Mouse (Mus musculus): ENCODE data around the gene Psapl1.

GRCm38 (mm10) chr5:36188310-36188709 is 15.5 kb upstream of the Psapl1 start:
- TF ChIP-seq POLR2A (IDR thresholded peaks at IDR 0.05; ENCODE audit: extremely low read depth, insufficient read depth, low read length) (no peak), CTCF (IDR thresholded peaks at IDR 0.05; ENCODE audit: extremely low read depth, insufficient read depth, low read length) (no peak)
